Mouse (Mus musculus) layer of hippocampus, postnatal 25 days (tissue): ENCODE measurements around the gene Nln. TPM values are rescaled to one million over a fixed set of nuclear protein-coding genes. Genes with fewer than 3 reads are reported as not detected.

ENCODE experiments used
- DNase-seq, 2 experiments: peaks; one replicate each; pipeline ENCODE4 v3.0.0; 2022; ENCODE audit warnings: mixed read lengths in 2 of 2, low spot score in 1 of 2; ENCODE audit errors: extremely low spot score in 1 of 2
- total RNA-seq, 2 experiments: library from RNA; stranded (reverse); gene quantifications; 2 replicates each; pipeline ENCODE4 v1.2.3; 2021

Gene Nln
- total RNA-seq, 2 experiments from 2014 or later, result 23.0 to 24.7 TPM

DNA sequence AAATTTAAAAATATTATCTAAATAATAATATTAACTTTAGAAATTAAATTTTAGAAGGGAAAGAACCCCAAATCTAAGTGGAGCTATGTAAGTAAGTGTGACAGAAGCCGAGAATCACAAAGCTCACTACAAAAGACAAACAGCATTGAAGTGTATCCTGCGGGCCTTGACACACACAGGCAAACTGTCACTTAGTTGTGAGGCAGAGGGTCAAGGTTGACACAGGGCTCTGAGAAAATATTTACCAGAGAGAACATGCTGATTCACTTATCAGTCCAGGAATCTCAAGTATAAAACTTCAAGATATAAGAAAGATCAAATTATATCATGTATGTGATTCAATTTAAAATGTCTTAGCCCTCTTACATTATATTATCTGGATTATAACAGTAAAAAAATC, 85.1 kb downstream of the Nln start:
- no peak for DNase-seq

DNA sequence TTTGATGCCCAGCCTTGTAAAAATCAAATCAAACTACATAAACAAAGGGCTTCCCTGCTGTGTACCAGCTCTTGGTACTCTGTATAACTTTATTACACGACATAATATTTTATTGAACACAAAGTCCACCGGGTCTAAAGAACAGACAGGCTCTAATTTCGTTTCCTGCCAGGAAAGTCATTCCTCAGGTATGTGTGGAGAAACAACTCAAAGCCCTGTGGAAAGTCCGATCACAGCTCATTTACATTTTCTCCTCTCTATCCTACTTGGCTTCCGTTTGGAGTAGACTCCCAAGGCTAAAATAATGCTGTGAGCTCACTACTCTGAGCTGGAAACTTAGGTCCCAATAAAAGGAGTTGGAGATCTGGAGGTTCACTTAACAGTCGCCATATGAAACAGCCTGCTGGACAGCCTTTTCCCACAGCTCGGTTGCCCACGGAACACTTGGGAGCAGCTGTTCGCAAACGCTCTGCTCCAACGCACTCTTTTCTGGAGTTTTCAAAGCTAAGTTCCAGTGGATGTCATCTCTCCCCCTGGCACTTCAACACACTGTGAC, 86.0 kb downstream of the Nln start:
- no peak for DNase-seq

DNA sequence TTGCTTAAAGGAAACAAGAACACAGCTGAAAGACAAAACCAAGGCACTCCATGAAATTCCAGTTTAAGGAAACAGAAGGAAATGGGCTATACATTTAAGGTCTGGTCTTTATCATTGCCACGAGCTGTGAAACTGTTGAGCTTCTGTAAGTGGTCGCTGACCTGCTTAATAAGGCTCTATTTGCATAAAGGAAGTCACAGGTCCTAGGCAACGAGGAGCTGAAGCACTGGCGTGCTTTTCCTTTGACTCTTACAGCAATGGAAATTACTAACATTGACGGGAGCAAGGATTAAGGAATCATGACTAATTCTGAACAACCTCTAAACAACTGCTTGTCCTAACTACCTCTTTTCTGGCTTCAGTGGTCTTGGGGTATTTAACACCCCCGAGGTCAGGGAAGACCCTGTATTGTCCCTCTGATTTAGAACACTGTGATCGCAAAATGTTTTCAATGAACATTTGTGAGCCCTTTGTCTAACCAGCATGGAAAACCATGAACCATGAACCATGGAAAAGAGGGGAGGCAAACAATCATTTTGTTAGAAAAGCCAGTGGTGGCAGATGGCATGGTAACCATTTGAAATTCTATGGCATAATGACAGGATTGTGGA, 90.8 kb downstream of the Nln start:
- no peak for DNase-seq

DNA sequence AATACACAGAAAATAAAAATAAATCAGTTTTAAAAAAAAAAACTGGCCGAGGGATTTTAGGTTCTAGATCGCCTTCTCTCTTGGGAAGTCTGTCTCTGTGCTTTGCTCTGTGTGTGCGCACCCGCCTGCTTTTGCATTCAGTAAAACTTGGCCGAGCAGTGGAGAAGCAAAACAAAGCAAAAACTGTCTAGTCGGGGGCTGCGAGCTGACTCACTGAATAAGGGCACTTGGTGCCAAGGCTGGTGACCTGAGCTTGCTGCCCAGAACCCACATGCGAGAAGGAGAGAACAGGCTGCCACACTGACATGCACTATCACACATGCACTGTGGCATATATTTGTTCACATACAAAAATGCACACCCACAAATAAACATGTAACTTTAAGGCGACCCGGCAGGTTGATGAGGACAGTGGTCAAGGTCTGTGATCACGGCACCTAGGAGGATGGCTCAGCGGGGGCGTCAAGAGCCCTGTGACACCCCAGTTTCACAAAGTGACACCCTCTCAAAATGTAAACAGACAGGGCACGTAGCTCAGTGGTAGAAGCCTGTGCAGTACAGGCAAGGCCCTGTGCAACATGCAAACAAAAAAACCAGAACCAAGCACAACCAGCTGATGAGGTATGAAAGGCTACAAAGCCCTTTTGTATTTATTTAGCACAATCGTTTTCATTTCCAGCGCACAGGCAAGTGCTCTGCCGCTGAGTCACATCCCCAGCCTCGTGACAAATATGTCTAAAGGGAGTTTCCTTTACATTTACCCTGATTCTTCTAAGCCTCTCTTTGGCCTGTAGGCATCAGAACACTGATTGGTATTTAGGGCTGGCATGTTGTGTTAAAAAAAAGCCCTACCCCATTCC, 93.9 kb downstream of the Nln start:
- no peak for DNase-seq

DNA sequence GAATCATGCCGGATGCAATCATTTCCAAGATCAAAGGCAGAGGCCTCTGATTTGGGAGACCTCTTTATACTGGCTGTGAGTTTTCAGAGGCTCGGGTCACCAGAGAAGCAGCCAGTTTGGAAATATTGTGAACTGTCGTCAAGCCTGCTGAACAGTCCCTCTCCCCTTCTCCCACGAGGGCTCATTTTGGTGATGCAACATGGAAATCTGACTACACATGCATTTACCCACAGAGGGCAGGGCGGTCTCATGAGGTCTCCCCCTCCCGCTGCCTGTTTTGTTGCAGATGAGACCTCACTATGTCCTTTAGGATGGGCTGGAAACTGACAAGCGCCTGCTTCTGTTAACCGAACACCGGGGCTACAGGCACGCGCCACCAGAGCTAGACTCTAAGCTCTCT, 95.4 kb downstream of the Nln start:
- no peak for DNase-seq

DNA sequence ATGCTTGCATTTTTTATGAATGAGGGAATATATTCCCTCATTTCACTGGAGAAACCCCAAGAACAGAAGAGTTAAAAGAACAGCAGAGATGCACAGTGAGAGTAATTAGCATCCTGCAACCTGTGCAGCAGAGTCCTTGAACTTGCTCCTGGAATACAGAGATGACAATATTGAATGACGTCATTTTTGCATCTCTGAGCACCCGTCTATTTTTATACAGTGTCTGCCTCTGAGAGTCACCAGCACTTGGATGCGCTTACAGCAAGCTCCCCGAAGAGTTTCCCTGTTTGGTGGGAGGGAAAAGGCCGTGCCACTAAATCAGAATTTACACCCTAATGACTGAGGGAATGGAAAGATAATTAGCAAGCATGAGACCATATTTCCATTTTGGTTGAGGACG, 96.0 kb downstream of the Nln start:
- DNase-seq, result no peak

DNA sequence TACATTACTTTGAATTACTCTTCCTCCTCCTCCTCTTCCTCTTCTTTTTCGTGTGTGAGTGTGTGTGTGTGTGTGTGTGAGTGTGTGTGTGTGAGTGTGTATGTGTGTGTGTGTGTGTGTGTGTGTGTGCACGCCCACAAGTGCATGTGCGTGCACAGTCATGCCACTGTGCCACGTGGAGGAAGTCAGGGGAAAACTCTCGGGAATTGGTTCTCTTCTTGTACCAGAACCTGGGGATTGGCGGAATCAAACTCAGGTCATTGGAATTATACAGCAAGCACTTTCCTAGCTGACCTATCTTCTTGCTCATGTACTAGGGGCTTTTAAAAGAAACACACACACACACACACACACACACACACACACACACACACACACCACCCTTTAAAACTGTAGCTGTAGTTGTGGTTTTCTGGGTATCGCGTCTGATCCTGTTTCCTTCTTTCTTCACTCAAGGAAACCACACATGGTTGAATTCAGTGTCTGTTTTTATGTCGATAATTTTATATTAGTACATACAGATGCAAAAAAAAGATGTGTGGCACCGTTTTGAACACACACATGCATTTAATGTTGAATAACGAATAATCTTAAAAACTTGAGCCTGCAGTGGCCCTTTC, 97.1 kb downstream of the Nln start:
- no peak for DNase-seq

DNA sequence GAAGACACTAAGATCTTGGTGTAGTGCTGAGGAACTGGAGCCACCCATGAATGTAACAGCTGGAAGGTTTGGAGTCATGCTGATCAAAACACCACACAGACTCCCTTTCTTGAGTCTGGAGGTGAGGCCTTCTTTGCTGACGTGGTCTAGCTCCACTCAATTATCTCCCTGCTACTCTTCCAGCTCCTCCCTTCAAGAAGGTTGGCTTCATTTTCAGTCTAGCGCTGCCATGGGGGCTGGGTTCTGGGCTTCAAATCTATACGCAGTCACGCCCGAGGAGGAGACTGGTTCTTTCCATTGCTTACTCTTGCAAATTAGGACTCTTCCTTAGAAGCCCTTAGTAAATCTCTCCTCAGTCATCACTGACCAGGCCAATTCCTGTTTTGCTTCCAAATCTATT, 98.1 kb downstream of the Nln start:
- no peak for DNase-seq

DNA sequence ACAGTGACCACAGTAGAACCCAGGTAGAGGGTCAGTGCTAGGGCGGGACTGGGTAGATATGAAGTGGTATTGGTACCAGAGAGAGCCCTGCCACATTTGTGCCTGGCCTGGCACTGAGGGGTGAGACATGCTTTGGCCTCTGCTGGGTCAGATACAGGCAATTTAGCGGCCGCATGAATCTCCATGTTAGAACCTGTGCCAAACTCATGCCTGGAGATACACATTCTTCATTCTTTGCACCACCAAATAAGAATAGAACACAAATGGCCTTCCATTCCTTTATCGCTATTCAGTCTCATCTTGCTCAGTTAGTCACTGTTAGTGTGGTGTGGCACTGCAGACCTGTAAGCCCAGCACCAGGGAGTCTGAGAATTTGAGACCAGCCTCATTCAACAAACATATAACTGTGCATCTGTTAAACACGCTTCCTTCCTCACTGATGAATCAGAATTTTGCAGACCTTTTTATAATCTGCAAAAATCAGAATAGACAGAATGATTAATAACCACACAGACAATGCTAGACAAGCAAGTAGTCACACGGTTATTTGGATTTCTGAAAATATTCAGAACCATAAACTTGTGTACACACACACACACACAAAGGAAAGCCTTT, 104.1 kb downstream of the Nln start:
- no peak for DNase-seq

DNA sequence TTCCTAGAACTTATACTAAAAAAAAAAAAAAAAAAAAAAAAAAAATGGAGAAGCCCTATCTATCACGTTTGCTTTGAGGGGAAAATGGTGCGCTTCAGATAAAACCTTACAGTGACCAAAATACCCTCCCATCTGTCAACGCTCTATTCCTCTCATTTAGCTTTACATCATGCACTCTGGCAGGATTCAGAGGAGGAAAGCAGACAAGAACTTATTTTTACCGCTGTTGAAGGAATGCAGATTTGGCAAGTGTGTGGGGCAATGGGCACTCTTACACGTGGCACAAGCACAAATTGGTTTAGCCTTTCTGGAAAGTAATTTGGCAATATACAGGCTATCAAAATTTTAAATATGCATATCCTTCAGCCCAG, 115.3 kb downstream of the Nln start:
- DNase-seq, result no peak

DNA sequence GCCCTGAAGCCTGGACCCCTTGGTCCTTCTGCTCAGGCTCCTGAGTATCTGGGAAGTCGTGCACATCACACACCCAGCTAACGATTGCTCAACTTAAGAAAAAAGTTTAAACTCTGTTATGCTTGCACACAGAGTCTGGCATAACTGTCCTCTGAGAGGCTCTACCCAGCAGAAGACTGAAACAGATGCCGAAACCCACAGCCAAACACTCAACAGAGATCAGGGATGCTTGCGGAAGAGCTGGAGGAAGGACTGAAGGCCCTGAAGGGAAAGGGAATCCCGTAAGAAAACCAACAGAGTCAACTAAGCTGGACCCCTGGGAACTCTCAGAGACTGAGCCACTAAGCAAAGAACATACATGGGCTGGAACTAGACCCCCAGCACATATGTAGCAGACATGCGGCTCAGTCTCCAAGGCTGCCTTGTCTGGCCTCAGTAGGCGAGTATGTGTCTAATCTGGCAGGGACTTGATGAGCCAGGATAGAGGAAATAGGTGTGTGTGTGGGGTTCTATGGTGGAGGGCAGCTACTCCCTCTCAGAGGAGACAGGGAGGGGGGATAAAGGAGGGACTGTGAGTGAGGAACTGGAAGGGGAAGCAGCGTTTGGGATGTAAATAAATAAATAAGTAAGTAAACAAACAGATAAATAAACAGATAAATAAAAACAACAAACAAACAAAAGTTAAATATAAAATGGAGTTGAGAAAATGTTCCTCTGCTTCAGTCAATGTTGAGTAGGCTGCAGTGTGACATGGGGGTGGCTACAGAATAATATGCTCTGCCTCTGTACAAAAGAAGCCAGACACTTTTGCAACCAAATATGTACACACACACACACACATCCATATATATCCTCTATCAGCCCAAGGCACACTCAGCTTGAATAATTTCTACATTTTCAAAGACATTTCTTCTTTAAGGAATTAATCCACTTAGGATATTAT, 116.0 kb downstream of the Nln start:
- DNase-seq, result no peak

DNA sequence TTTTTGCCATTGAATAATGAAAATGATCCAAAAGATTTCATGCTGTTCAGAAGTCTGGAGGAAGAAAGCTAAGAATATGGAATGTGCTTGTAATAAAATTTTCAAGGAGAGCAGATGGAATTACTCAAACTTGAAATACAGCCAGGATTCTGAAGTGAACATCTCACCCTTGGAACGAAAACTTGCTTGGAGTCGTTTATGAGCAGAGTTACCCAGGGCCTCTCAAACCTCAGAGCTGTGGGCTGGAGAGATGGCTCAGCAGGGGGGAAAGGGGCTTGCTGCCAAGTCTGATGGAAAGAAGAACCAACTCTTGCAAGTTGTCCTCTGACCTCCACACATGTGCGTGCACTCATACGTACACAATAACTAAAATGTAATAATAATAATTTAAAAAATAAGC, 122.8 kb downstream of the Nln start:
- DNase-seq, result no peak

DNA sequence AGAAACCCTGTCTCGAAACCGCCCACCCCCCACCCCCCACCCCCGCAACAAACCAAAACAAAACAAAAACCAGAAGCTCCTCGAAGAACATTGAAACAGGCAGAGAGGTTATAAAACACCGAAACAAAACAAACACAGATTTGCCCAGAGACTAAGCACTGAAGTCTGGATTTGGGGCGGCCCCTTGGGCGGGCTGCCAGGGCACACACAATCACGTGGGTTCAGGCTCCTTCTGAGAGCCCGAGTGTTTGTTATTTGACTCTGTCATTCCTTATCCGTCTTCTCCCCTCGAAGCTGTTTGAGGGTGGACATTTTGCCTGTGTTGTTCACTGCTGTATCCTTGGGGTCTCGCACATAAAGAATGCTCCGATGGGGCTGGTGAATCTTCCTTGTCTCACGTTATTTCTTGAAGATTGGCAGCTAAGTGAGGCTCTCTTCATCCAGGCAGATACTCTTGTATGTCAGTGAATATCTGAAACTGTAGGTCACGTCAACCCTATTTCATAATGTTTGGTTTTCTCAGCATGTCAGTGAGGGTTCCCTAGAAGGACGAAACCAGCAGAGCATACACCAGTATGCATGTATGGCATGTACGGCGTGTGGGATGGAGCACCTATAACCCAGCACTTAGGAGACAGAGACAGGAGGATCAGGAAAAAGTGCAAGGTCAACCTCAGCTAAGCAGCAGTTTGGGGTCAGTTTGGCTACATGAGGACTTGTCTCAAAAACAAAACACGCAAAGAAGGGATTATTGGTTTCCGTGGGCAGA, 123.7 kb downstream of the Nln start:
- no peak for DNase-seq

DNA sequence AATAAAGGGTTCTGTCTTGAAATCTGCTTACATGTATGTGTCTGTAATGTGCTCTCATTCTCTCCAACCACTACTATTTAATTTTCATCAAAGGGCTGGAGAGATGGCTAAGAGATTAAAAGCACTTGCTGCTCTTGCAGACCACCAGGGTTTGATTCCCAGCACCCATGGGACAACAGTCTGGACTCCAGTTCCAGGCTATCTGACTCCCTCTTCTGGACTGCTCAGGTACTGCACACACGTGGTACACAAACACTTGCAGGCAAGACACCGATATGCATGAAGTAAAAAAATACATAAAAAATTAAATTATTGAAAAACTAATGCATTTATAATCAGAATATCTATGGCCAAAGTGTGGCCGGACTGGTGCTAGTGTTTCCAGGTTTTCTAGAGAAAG, 127.0 kb downstream of the Nln start:
- no peak for DNase-seq

DNA sequence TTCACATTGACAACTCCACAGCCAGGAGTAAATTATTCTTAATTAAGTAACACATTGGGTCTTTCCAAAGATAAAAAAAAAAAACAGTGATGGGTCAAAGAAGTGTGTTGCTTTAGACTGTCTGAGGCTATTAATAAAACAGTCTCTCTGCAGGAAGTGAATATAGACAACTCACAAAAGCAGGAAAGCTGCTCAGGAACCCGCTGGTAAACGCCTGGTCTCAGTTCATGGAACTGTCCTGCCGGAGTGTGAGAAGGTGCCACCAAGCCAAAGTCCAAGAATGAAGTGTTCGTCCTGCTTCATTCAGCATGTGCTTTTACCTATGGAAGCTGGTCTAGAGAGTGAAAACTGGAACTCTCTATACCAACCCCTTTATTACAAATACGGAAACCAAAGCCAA, 129.0 kb downstream of the Nln start:
- no peak for DNase-seq

DNA sequence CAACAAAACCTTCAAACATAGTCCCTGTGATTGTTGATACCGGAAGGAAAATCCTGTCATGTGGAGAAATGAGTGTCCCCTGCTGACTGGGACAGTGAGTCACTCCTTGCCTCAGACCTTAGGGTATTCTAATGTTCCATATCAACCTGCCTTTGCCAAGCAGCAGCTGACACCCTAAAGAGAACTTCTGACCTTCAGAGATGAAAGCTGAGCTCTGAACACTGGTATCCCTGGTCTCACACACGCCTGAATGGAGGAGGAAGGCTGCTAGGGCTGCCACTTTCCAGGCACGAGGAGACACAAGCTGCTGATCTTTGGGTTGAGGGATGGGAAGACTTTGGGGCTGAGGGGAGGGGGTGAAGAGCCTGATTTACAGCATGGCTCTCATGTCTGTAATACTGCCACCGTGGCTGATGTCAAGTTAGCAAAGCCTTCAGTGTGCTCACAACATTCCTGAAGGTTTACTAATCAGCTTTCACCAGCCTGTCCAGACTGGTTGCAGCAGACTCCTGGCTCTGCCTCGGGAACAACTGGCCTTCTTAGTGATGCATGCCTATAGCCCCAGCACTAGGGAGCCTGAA, 131.0 kb downstream of the Nln start:
- no peak for DNase-seq

DNA sequence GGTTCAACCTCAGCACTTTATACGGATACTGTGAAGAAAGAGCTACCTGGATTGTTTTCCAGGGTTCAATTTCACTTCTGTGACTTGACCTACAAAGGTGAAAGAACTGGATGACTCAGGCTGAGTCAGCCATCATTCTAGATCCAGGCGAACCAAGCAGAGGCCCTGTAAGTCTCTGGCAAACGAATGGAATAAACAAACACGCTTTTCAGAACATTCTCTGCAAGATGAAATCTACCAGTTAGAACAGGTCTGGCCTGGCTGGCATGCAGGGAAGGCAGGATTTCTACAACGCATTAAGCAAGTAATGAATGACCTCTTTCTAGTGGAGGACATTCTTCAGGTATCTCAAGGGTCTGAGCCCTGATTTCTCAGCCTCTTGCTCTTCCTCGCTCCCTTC, 131.6 kb downstream of the Nln start:
- DNase-seq, result no peak

DNA sequence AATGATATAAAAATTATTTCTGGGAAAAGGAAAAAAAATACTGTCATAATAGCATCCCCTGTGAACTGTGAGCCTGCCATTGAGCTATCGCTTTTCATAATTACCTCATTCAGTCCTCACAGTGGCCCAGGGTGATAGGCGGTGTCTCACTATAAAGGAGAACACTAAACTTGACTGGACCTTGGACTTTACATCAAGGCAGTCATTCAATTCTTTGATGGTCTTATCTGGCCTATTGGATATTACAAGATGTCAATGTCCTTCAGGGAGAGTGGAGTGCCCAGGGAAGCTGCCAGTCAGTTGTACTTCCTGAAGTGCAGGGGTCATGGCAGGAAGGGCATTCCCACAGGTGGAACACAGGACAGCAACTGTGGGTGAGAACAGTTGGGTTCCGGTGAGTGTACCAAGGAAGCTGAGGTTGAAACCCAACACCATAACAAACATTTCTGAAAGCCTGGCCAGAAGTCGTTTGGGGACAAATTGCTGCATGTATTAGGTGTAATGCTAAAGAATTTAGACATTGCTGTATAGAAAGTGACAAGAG, 133.2 kb downstream of the Nln start:
- DNase-seq, result no peak

DNA sequence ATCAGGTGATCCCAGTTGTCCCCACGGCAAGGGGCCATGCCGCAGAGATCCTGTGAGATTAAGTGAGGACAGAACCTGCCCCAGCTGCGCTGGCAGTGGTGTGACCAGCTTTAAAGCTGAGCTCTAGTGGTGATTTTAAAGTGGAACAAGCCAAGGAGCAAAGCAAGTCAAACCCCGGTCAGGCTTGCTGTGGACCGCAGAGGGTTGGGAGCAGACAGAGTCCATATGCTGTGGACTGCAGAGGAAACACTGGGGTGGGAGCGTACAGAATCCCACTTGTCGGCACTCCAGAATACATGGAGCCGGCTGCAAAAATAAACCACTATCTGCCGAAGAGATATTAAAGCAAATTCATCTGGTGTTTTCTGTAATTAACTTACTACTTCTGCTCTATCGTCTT, 134.3 kb downstream of the Nln start:
- DNase-seq, result no peak
